Mouse (Mus musculus) midbrain, embryonic 11.5 days (tissue): ENCODE data around the gene Gale. TPM values are rescaled to one million over a fixed set of nuclear protein-coding genes. Genes with fewer than 3 reads are reported as not detected.
A peak's percentile ranks its signal among the peaks of the same experiment; 100 is the strongest.

Experiments
- ATAC-seq: fragments of 200-750 bp; cut with Nextera tagmentation; 2 replicates; pipeline ENCODE4 v1.8.0; 2017; ENCODE audit warnings: moderate TSS enrichment, moderate library complexity; ENCODE audit not compliant: low FRiP score
- DNase-seq: peaks from one replicate; pipeline ENCODE4 v3.0.0; 2015; ENCODE audit warnings: low spot score; ENCODE audit errors: missing footprints
- H3K27ac ChIP-seq: fragments of 300-500 bp; sonication (generic); 2 replicates; pipeline ENCODE4 v1.5.1; 2014; ENCODE audit warnings: low read depth, low read length
- H3K27me3 ChIP-seq: fragments of 300-500 bp; sonication (generic); 2 replicates; pipeline ENCODE4 v1.6.1; 2014; ENCODE audit warnings: mild to moderate bottlenecking, low read length, moderate library complexity, mixed read lengths; ENCODE audit not compliant: control insufficient read depth, insufficient read depth
- H3K36me3 ChIP-seq: fragments of 300-500 bp; sonication (generic); 2 replicates; pipeline ENCODE4 v1.6.1; 2014; ENCODE audit warnings: mild to moderate bottlenecking, low read length, moderate library complexity, mixed read lengths; ENCODE audit not compliant: control insufficient read depth, insufficient read depth
- H3K4me1 ChIP-seq: fragments of 300-500 bp; sonication (generic); 2 replicates; pipeline ENCODE4 v1.6.1; 2014; ENCODE audit warnings: low read length; ENCODE audit not compliant: control insufficient read depth, insufficient read depth
- H3K4me2 ChIP-seq: fragments of 300-500 bp; sonication (generic); 2 replicates; pipeline ENCODE4 v1.6.1; 2014; ENCODE audit warnings: mild to moderate bottlenecking, moderate library complexity
- H3K4me3 ChIP-seq: fragments of 300-500 bp; sonication (generic); 2 replicates; pipeline ENCODE4 v1.5.1; 2014; ENCODE audit warnings: low read depth, low read length
- H3K9ac ChIP-seq: fragments of 300-500 bp; sonication (generic); 2 replicates; pipeline ENCODE4 v1.6.1; 2014; ENCODE audit warnings: low read length
- H3K9me3 ChIP-seq: fragments of 300-500 bp; sonication (generic); 2 replicates; pipeline ENCODE4 v1.6.1; 2016; ENCODE audit warnings: low read length; ENCODE audit not compliant: control insufficient read depth
- WGBS: fragments of 180-500 bp; shearing (Covaris S2); extraction: QIAGEN DNeasy Blood & Tissue Kit; methylation state at CpG from one replicate; pipeline ENCODE4 v1.1.7; 2014; 5-methylcytosine and 5-hydroxymethylcytosine counted together
- polyA plus RNA-seq: library from polyadenylated mRNA; unstranded; fragments of >200 nt; fragmentation: Nextera tagmentation; extraction: Ambion mirVana; gene quantifications from 2 replicates; pipeline ENCODE4 v1.2.1, GENCODE M21; 2014

Gale gene
- polyA plus RNA-seq, 1 experiment from 2014 or later, result 27.0 TPM

- 6% methylated on average over 15 of the region's 15 CpGs for WGBS
- peak overlapping the region; percentile 72 for H3K4me3 ChIP-seq
- H3K27me3 ChIP-seq, result no peaks in the 10 kb centered on the region; the same call in 1 of the 2 replicates
- ATAC-seq (0 out of 2 replicates have a peak, but pooled peaks have one; percentile 6), DNase-seq (no peak)
- peak overlapping the region; percentile 89 for H3K4me2 ChIP-seq
- peak overlapping the region; percentile 68 for H3K27ac ChIP-seq
- no peaks in the 10 kb centered on the region for H3K9me3 ChIP-seq
- peaks cover 4% of the 10 kb centered on the region; the same call in 1 of the 2 replicates for H3K36me3 ChIP-seq
- peak overlapping the region; percentile 78 for H3K9ac ChIP-seq
- peaks cover 9% of the 10 kb centered on the region for H3K4me1 ChIP-seq
Measured at GRCm38 (mm10) chr4:135962946-135963345, 581 bp upstream of the Gale start.

- H3K36me3 ChIP-seq, result peaks cover 16% of the 10 kb centered on the region
- ATAC-seq, result no peak
Measured at GRCm38 (mm10) chr4:135964426-135964825, 899 bp downstream of the Gale start.

GRCm38 (mm10) chr4:135965113-135965512 is 1.6 kb downstream of the Gale start:
- Histone ChIP-seq H3K27ac (no peak overlapping the region), H3K9ac (no peak overlapping the region), H3K36me3 (peaks cover 23% of the 10 kb centered on the region), H3K4me2 (no peak overlapping the region), H3K4me1 (peaks cover 9% of the 10 kb centered on the region), H3K27me3 (no peaks in the 10 kb centered on the region; the same call in 1 of the 2 replicates), H3K9me3 (no peaks in the 10 kb centered on the region), H3K4me3 (no peak overlapping the region)
- WGBS, result 84% methylated on average over 9 of the region's 9 CpGs
- DNase-seq, result no peak
- ATAC-seq, result no peak

More at GRCm38 (mm10) chr4:135964426-135964825, 899 bp downstream of the Gale start:
- peak overlapping the region; percentile 72 for H3K4me3 ChIP-seq
- H3K9ac ChIP-seq, result peak overlapping the region; percentile 72
- no peak overlapping the region for H3K27ac ChIP-seq
- 3% methylated on average over 12 of the region's 12 CpGs for WGBS
- H3K9me3 ChIP-seq, result no peaks in the 10 kb centered on the region
- no peaks in the 10 kb centered on the region; the same call in 1 of the 2 replicates for H3K27me3 ChIP-seq
- DNase-seq, result no peak
- peaks cover 9% of the 10 kb centered on the region for H3K4me1 ChIP-seq
- peak overlapping the region; percentile 89 for H3K4me2 ChIP-seq

GRCm38 (mm10) chr4:135966283-135966682 is 2.8 kb downstream of the Gale start:
- Histone ChIP-seq H3K27ac (no peak overlapping the region), H3K27me3 (no peaks in the 10 kb centered on the region; the same call in 1 of the 2 replicates), H3K4me1 (peaks cover 10% of the 10 kb centered on the region), H3K4me2 (no peak overlapping the region), H3K36me3 (peaks cover 23% of the 10 kb centered on the region), H3K9me3 (no peaks in the 10 kb centered on the region), H3K9ac (no peak overlapping the region), H3K4me3 (no peak overlapping the region)
- WGBS, result 93% methylated on average over 16 of the region's 16 CpGs
- DNase-seq (no peak), ATAC-seq (no peak)

- DNase-seq, result no peak
- H3K9me3 ChIP-seq, result no peaks in the 10 kb centered on the region
- H3K4me2 ChIP-seq, result no peak overlapping the region
- H3K4me1 ChIP-seq, result peaks cover 17% of the 10 kb centered on the region
- H3K36me3 ChIP-seq, result peaks cover 23% of the 10 kb centered on the region
- H3K4me3 ChIP-seq, result no peak overlapping the region
- 90% methylated on average over 18 of the region's 18 CpGs for WGBS
- no peak overlapping the region for H3K9ac ChIP-seq
- no peaks in the 10 kb centered on the region; the same call in 1 of the 2 replicates for H3K27me3 ChIP-seq
- ATAC-seq, result no peak
- H3K27ac ChIP-seq, result no peak overlapping the region
Measured at GRCm38 (mm10) chr4:135967086-135967760, 3.7 kb downstream of the Gale start.

- DNase-seq, result no peak
- ATAC-seq, result no peak
- peaks cover 22% of the 10 kb centered on the region for H3K4me1 ChIP-seq
- no peak overlapping the region for H3K27ac ChIP-seq
- WGBS, result 81% methylated on average over 18 of the region's 19 CpGs
- H3K27me3 ChIP-seq, result no peaks in the 10 kb centered on the region; the same call in 1 of the 2 replicates
- H3K4me2 ChIP-seq, result no peak overlapping the region
- no peaks in the 10 kb centered on the region for H3K9me3 ChIP-seq
- no peak overlapping the region for H3K9ac ChIP-seq
- peaks cover 23% of the 10 kb centered on the region for H3K36me3 ChIP-seq
- H3K4me3 ChIP-seq, result no peak overlapping the region
Measured at GRCm38 (mm10) chr4:135968271-135968869, 4.8 kb downstream of the Gale start.

GRCm38 (mm10) chr4:135969070-135969750 is 5.7 kb downstream of the Gale start:
- Histone ChIP-seq H3K4me3 (no peak overlapping the region), H3K36me3 (peaks cover 23% of the 10 kb centered on the region), H3K27me3 (no peaks in the 10 kb centered on the region; the same call in 1 of the 2 replicates), H3K4me2 (no peak overlapping the region), H3K9ac (no peak overlapping the region), H3K27ac (no peak overlapping the region), H3K4me1 (peaks cover 19% of the 10 kb centered on the region), H3K9me3 (no peaks in the 10 kb centered on the region)
- 91% methylated on average over 13 of the region's 13 CpGs for WGBS
- no peak for ATAC-seq
- no peak for DNase-seq

- Histone ChIP-seq H3K9me3 (no peaks in the 10 kb centered on the region), H3K4me2 (no peak overlapping the region), H3K4me3 (no peak overlapping the region), H3K36me3 (peaks cover 28% of the 10 kb centered on the region), H3K27me3 (no peaks in the 10 kb centered on the region), H3K27ac (no peak overlapping the region), H3K9ac (no peak overlapping the region), H3K4me1 (peaks cover 12% of the 10 kb centered on the region)
- DNase-seq, result no peak
- WGBS, result 90% methylated on average over 11 of the region's 11 CpGs
- ATAC-seq, result no peak
Measured at GRCm38 (mm10) chr4:135970585-135970984, 7.1 kb downstream of the Gale start.
